8 mouse cellular contexts compared by ENCODE assay signal in the genomic region with DNA sequence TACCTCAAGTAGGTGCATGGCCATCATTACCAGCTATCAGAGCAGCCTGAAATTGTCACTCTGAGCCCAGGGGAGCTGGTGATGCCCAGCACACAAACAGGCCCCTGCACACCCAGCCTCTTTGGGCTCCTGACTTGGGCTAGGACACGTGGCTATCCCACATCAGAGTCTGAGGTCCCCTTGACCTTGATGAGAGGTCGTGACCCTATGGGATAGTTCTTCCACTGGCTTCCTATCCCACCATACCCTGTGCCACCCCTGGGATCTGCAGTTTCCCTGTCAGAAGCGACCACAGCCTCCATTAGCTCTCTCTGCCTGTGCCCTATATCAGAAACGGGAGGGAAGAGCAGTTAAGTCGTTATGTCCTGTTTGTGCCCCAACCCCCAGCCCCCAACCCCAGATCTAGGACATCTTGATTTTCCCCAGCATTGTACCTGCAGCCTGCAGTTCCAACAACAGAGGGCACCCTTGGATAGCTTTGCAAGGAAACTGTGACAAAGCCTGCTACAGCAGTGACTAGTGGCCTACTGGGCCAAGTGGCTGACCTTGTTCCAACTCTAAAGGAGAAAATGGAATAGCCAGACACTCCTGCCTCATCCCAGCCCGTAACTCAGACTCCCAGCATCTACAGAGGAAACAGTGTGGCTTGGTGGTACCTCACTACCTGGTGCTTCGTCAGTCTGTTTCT. TPM values are rescaled to one million over a fixed set of nuclear protein-coding genes. Genes with fewer than 3 reads are reported as not detected.
DNase-seq lines count a peak whose midpoint lies in the region; ATAC-seq lines count a peak whose summit lies in the region.

No protein-coding gene starts in this region.

- H3K9ac ChIP-seq in forebrain, embryonic 12.5 days, result no peak overlapping the region

- no peaks in the 10 kb centered on the region for H3K27me3 ChIP-seq in forebrain, embryonic 10.5 days (ENCODE audit: poor library complexity, severe bottlenecking)
- no peaks in the 10 kb centered on the region for H3K27me3 ChIP-seq in forebrain, embryonic 12.5 days

- no peaks in the 10 kb centered on the region for H3K9me3 ChIP-seq in forebrain, embryonic 10.5 days
- no peaks in the 10 kb centered on the region for H3K9me3 ChIP-seq in forebrain, embryonic 12.5 days

- H3K4me3 ChIP-seq in forebrain, embryonic 10.5 days, result no peak overlapping the region
- no peak overlapping the region for H3K4me3 ChIP-seq in forebrain, embryonic 12.5 days (replicated peaks)

- H3K36me3 ChIP-seq in forebrain, embryonic 10.5 days (replicated peaks), result no peaks in the 10 kb centered on the region
- H3K36me3 ChIP-seq in forebrain, embryonic 12.5 days (replicated peaks), result no peaks in the 10 kb centered on the region

- 65% methylated on average over 7 of the region's 7 CpGs for WGBS in forebrain, embryonic 10.5 days
- 54% methylated on average over 7 of the region's 7 CpGs for WGBS in forebrain, embryonic 12.5 days

- H3K27ac ChIP-seq in forebrain, embryonic 10.5 days, result no peak overlapping the region
- H3K27ac ChIP-seq in forebrain, embryonic 12.5 days, result no peak overlapping the region

- H3K4me1 ChIP-seq in forebrain, embryonic 10.5 days, result peaks cover 13% of the 10 kb centered on the region
- no peaks in the 10 kb centered on the region for H3K4me1 ChIP-seq in forebrain, embryonic 12.5 days

- no peak overlapping the region for H3K4me2 ChIP-seq in forebrain, embryonic 12.5 days

- DNase-seq in forebrain, embryonic 10.5 days (ENCODE audit: extremely low spot score, low spot score), result peak; percentile 35
- DNase-seq in ES-CJ7 (ENCODE audit: low read depth, low spot score), result peak; percentile 23
- DNase-seq in cerebellum, adult 8-10 months, result peak; percentile 70
- DNase-seq in frontal cortex, postnatal 14 days (ENCODE audit: low spot score in 2 of 2), result peak; percentile 47 to 72
- peak; percentile 77 for DNase-seq in layer of hippocampus, adult 11-12 months (ENCODE audit: low spot score)
- peak; percentile 74 for DNase-seq in lung, postnatal 14 days
- peak; percentile 54 for DNase-seq in skeletal muscle tissue, adult 2 months (ENCODE audit: low read depth, low spot score)

- ATAC-seq in forebrain, embryonic 12.5 days (ENCODE audit: low FRiP score), result no peak

RNA-seq across cellular contexts. Expression of gene Col5a1, which starts 40.4 kb away (rescaled TPM):
- 11.0 and 11.1 TPM in 2 replicates for polyA plus RNA-seq in forebrain, embryonic 10.5 days (2016; fragmentation: Nextera tagmentation; extraction: Ambion mirVana)
- polyA plus RNA-seq in forebrain, embryonic 12.5 days (2016; fragmentation: Nextera tagmentation; extraction: Ambion mirVana), result 17.1 and 21.7 TPM in 2 replicates

Comparison
In these comparisons a context has a peak if more than half of its experiments do, and no peak if none do; other contexts are left out.
1. DNase-seq: peak in every context shown above with its lines; median percentile 77 in layer of hippocampus, adult 11-12 months; 74 in lung, postnatal 14 days; 70 in cerebellum, adult 8-10 months; 60 in frontal cortex, postnatal 14 days; 54 in skeletal muscle tissue, adult 2 months; 35 in forebrain, embryonic 10.5 days; 23 in ES-CJ7.